Mouse (Mus musculus) layer of hippocampus, adult 2 months (tissue): ENCODE data around the gene Ceacam16. TPM values are rescaled to one million over a fixed set of nuclear protein-coding genes. Genes with fewer than 3 reads are reported as not detected.
A peak's percentile ranks its signal among the peaks of the same experiment; 100 is the strongest.

Experiments used
- DNase-seq, 2 experiments: peaks; one replicate each; pipeline ENCODE4 v3.0.0; 2022; ENCODE audit warnings: low spot score in 2 of 2
- H3K27ac ChIP-seq: fragments of 200-600 bp; 2 replicates; pipeline ENCODE4 v1.8.1; 2022
- H3K4me3 ChIP-seq: fragments of 200-600 bp; 2 replicates; pipeline ENCODE4 v1.8.1; 2022; ENCODE audit warnings: mild to moderate bottlenecking
- CTCF ChIP-seq: fragments of 200-600 bp; conservative IDR thresholded peaks from 2 replicates; pipeline ENCODE4 v1.8.1; 2022; ENCODE audit warnings: antibody characterized with exemption, mild to moderate bottlenecking, moderate library complexity
- total RNA-seq, 2 experiments: library from RNA; stranded (reverse); gene quantifications; 2 replicates each; pipeline ENCODE4 v1.2.3; 2021

The Ceacam16 gene
- total RNA-seq, 2 experiments from 2014 or later: not detected

- DNase-seq: no peak
- TF ChIP-seq CTCF: no peak
- no peak overlapping the region for H3K27ac ChIP-seq
- no peak overlapping the region for H3K4me3 ChIP-seq
Observed at GRCm38 (mm10) chr7:19865246-19866036, 4.3 kb upstream of the Ceacam16 start.

GRCm38 (mm10) chr7:19864241-19864640 lies 3.1 kb upstream of the Ceacam16 start:
- H3K4me3 ChIP-seq: no peak overlapping the region
- no peak overlapping the region for H3K27ac ChIP-seq
- TF ChIP-seq CTCF: no peak
- DNase-seq: no peak

- no peak for TF ChIP-seq CTCF
- Histone ChIP-seq H3K27ac (no peak overlapping the region), H3K4me3 (no peak overlapping the region)
- DNase-seq: no peak
Observed at GRCm38 (mm10) chr7:19859740-19860139, 1.4 kb downstream of the Ceacam16 start.

- Histone ChIP-seq H3K4me3 (no peak overlapping the region), H3K27ac (no peak overlapping the region)
- no peak for TF ChIP-seq CTCF
- no peak for DNase-seq
Observed at GRCm38 (mm10) chr7:19856283-19856682, 4.8 kb downstream of the Ceacam16 start.

- no peak for DNase-seq
- no peak overlapping the region for H3K4me3 ChIP-seq
- no peak for TF ChIP-seq CTCF
- H3K27ac ChIP-seq: no peak overlapping the region
Observed at GRCm38 (mm10) chr7:19855663-19856062, 5.4 kb downstream of the Ceacam16 start.

GRCm38 (mm10) chr7:19853526-19853925 lies 7.6 kb downstream of the Ceacam16 start:
- no peak overlapping the region for H3K4me3 ChIP-seq
- no peak for TF ChIP-seq CTCF

GRCm38 (mm10) chr7:19851858-19852570 lies 9.1 kb downstream of the Ceacam16 start, which contains the start of gene Gm19345:
Gm19345 (plus strand) TSS chr7:19852003.
- DNase-seq: peak in 1 of 2 experiments; percentile 28
- Histone ChIP-seq H3K27ac (no peak within 1 kb of the TSS), H3K4me3 (peak within 1 kb of the TSS; percentile 51)
- TF ChIP-seq CTCF: no peak

More at GRCm38 (mm10) chr7:19853526-19853925, 7.6 kb downstream of the Ceacam16 start:
- no peak overlapping the region for H3K27ac ChIP-seq
- no peak for DNase-seq

- TF ChIP-seq CTCF: no peak
- DNase-seq: no peak
- Histone ChIP-seq H3K27ac (no peak overlapping the region), H3K4me3 (no peak overlapping the region)
Observed at GRCm38 (mm10) chr7:19844521-19845171, 16.5 kb downstream of the Ceacam16 start.

GRCm38 (mm10) chr7:19843561-19843960 lies 17.5 kb downstream of the Ceacam16 start:
- peak; percentile 23 to 65 for DNase-seq
- peak; percentile 98 for TF ChIP-seq CTCF
- no peak overlapping the region for H3K4me3 ChIP-seq
- no peak overlapping the region for H3K27ac ChIP-seq

GRCm38 (mm10) chr7:19842885-19843504 lies 18.1 kb downstream of the Ceacam16 start:
- no peak overlapping the region for H3K27ac ChIP-seq
- no peak for TF ChIP-seq CTCF
- H3K4me3 ChIP-seq: no peak overlapping the region
- no peak for DNase-seq

- no peak for DNase-seq
- no peak overlapping the region for H3K27ac ChIP-seq
- no peak for TF ChIP-seq CTCF
- no peak overlapping the region for H3K4me3 ChIP-seq
Observed at GRCm38 (mm10) chr7:19841686-19842413, 19.2 kb downstream of the Ceacam16 start.

GRCm38 (mm10) chr7:19840936-19841335 lies 20.2 kb downstream of the Ceacam16 start:
- no peak overlapping the region for H3K4me3 ChIP-seq
- no peak for TF ChIP-seq CTCF

More at GRCm38 (mm10) chr7:19840936-19841335, 20.2 kb downstream of the Ceacam16 start:
- no peak overlapping the region for H3K27ac ChIP-seq
- DNase-seq: no peak
